Mouse (Mus musculus) liver, adult 2 months (tissue): ENCODE data around the gene Epha4. TPM values are rescaled to one million over a fixed set of nuclear protein-coding genes. Genes with fewer than 3 reads are reported as not detected.

Experiments used
- DNase-seq: peaks from one replicate; pipeline ENCODE4 v3.0.0-alpha.2; 2011; ENCODE audit warnings: low read depth, low spot score; ENCODE audit errors: extremely low read depth
- H3K27ac ChIP-seq: fragments of 200-500 bp; replicated peaks from 2 replicates; pipeline ENCODE4 v1.5.1; 2012; ENCODE audit warnings: low read depth, mild to moderate bottlenecking, control low read depth, inconsistent platforms, low read length; ENCODE audit not compliant: insufficient read depth
- H3K27me3 ChIP-seq: fragments of 200-500 bp; 2 replicates; pipeline ENCODE4 v1.6.1; 2012; ENCODE audit warnings: mild to moderate bottlenecking, moderate library complexity, low read length, inconsistent platforms; ENCODE audit not compliant: control insufficient read depth, insufficient read depth
- H3K36me3 ChIP-seq: fragments of 200-500 bp; 2 replicates; pipeline ENCODE4 v1.6.1; 2012; ENCODE audit warnings: low read length, inconsistent platforms; ENCODE audit not compliant: control insufficient read depth, insufficient read depth
- H3K4me1 ChIP-seq: fragments of 200-500 bp; 2 replicates; pipeline ENCODE4 v1.6.1; 2011; ENCODE audit warnings: low read length; ENCODE audit not compliant: control insufficient read depth, insufficient read depth
- H3K4me3 ChIP-seq: fragments of 200-500 bp; 2 replicates; pipeline ENCODE4 v1.5.1; 2011; ENCODE audit warnings: low read depth, mild to moderate bottlenecking, control low read depth, low read length, moderate library complexity; ENCODE audit not compliant: insufficient read depth
- H3K79me2 ChIP-seq: fragments of 200-500 bp; 2 replicates; pipeline ENCODE4 v1.6.1; 2012; ENCODE audit warnings: inconsistent platforms, mild to moderate bottlenecking, low read length, moderate library complexity; ENCODE audit not compliant: control insufficient read depth, insufficient read depth
- H3K9ac ChIP-seq: fragments of 200-500 bp; 2 replicates; pipeline ENCODE4 v1.6.1; 2012; ENCODE audit warnings: low read depth, mild to moderate bottlenecking, control low read depth, inconsistent platforms, low read length
- CTCF ChIP-seq: fragments of 200-500 bp; IDR thresholded peaks from 2 replicates; pipeline ENCODE4 v1.5.1; 2011; ENCODE audit warnings: low read depth, low read length, control low read depth
- POLR2A ChIP-seq: fragments of 200-500 bp; IDR thresholded peaks from 2 replicates; pipeline ENCODE4 v1.6.1; 2011; ENCODE audit warnings: low read length, control low read depth; ENCODE audit not compliant: insufficient read depth; ENCODE audit errors: extremely low read depth
- WGBS: fragments of 180-500 bp; shearing (Covaris S2); methylation state at CpG from one replicate; pipeline ENCODE4 v1.1.7; 2018; 5-methylcytosine and 5-hydroxymethylcytosine counted together
- polyA plus RNA-seq: library from polyadenylated mRNA; depleted of rRNA; stranded (reverse); fragments of >200 nt; gene quantifications from 2 replicates; pipeline ENCODE4 v1.2.3, GENCODE M21; 2012
- total RNA-seq: library from RNA; depleted of rRNA; stranded (reverse); fragments of >200 nt; gene quantifications from 2 replicates; pipeline ENCODE4 v1.2.3, GENCODE M21; 2014

Gene Epha4
- total and polyA plus RNA-seq, 2 experiments = 0.10 to 0.18 TPM

GRCm38 (mm10) chr1:77503711-77504181 is 11.1 kb downstream of the Epha4 start:
- no peak overlapping the region for H3K9ac ChIP-seq
- no peaks in the 10 kb centered on the region for H3K36me3 ChIP-seq
- no peak overlapping the region for H3K27ac ChIP-seq
- no peak for DNase-seq
- no peaks in the 10 kb centered on the region for H3K79me2 ChIP-seq
- WGBS = 95% methylated on average over 8 of the region's 8 CpGs
- no peaks in the 10 kb centered on the region for H3K27me3 ChIP-seq
- no peak overlapping the region for H3K4me3 ChIP-seq
- H3K4me1 ChIP-seq = no peaks in the 10 kb centered on the region
- no peak for TF ChIP-seq CTCF
- TF ChIP-seq POLR2A = no peak

- no peak overlapping the region for H3K4me3 ChIP-seq
Observed at GRCm38 (mm10) chr1:77502554-77503119, 12.3 kb downstream of the Epha4 start.

GRCm38 (mm10) chr1:77501363-77501933 is 13.4 kb downstream of the Epha4 start:
- WGBS = 91% methylated on average over 13 of the region's 13 CpGs
- Histone ChIP-seq H3K79me2 (no peaks in the 10 kb centered on the region), H3K4me1 (no peaks in the 10 kb centered on the region), H3K4me3 (no peak overlapping the region), H3K9ac (no peak overlapping the region), H3K36me3 (no peaks in the 10 kb centered on the region), H3K27ac (no peak overlapping the region), H3K27me3 (no peaks in the 10 kb centered on the region)
- no peak for DNase-seq
- TF ChIP-seq POLR2A = no peak
- TF ChIP-seq CTCF = no peak

More at GRCm38 (mm10) chr1:77502554-77503119, 12.3 kb downstream of the Epha4 start:
- no peaks in the 10 kb centered on the region for H3K79me2 ChIP-seq
- no peak overlapping the region for H3K27ac ChIP-seq
- H3K4me1 ChIP-seq = no peaks in the 10 kb centered on the region
- H3K27me3 ChIP-seq = no peaks in the 10 kb centered on the region
- no peaks in the 10 kb centered on the region for H3K36me3 ChIP-seq
- H3K9ac ChIP-seq = no peak overlapping the region
- WGBS = 70% methylated on average over 11 of the region's 11 CpGs
- DNase-seq = no peak
- no peak for TF ChIP-seq POLR2A
- no peak for TF ChIP-seq CTCF

- H3K4me3 ChIP-seq = no peak overlapping the region
- H3K27ac ChIP-seq = no peak overlapping the region
- DNase-seq = no peak
- WGBS = 86% methylated on average over 4 of the region's 4 CpGs
- TF ChIP-seq POLR2A = no peak
- no peak for TF ChIP-seq CTCF
- no peaks in the 10 kb centered on the region for H3K79me2 ChIP-seq
- H3K4me1 ChIP-seq = no peaks in the 10 kb centered on the region
- H3K27me3 ChIP-seq = no peaks in the 10 kb centered on the region
- H3K9ac ChIP-seq = no peak overlapping the region
- H3K36me3 ChIP-seq = no peaks in the 10 kb centered on the region
Observed at GRCm38 (mm10) chr1:77497506-77497905, 17.4 kb downstream of the Epha4 start.

- 61% methylated on average over 11 of the region's 11 CpGs for WGBS
Observed at GRCm38 (mm10) chr1:77496468-77497181, 18.3 kb downstream of the Epha4 start.

More at GRCm38 (mm10) chr1:77496468-77497181, 18.3 kb downstream of the Epha4 start:
- Histone ChIP-seq H3K27me3 (no peaks in the 10 kb centered on the region), H3K4me3 (no peak overlapping the region), H3K4me1 (no peaks in the 10 kb centered on the region), H3K27ac (no peak overlapping the region), H3K9ac (no peak overlapping the region), H3K79me2 (no peaks in the 10 kb centered on the region), H3K36me3 (no peaks in the 10 kb centered on the region)
- TF ChIP-seq CTCF = no peak
- TF ChIP-seq POLR2A = no peak
- no peak for DNase-seq
